Mouse (Mus musculus) hindbrain, embryonic 12.5 days (tissue): ENCODE results near the gene Tmem191c. TPM values are rescaled to one million over a fixed set of nuclear protein-coding genes. Genes with fewer than 3 reads are reported as not detected.

Experiments
- ATAC-seq: fragments of 200-750 bp; cut with Nextera tagmentation; 2 replicates; pipeline ENCODE4 v1.8.0; 2017; ENCODE audit warnings: moderate TSS enrichment; ENCODE audit not compliant: low FRiP score
- H3K27ac ChIP-seq: fragments of 300-500 bp; sonication (generic); 2 replicates; pipeline ENCODE4 v1.5.1; 2016; ENCODE audit warnings: mild to moderate bottlenecking
- H3K27me3 ChIP-seq: fragments of 300-500 bp; sonication (generic); 2 replicates; pipeline ENCODE4 v1.6.1; 2016; ENCODE audit warnings: mild to moderate bottlenecking
- H3K36me3 ChIP-seq: fragments of 300-500 bp; sonication (generic); 2 replicates; pipeline ENCODE4 v1.6.1; 2016; ENCODE audit warnings: mild to moderate bottlenecking
- H3K4me1 ChIP-seq: fragments of 300-500 bp; sonication (generic); 2 replicates; pipeline ENCODE4 v1.6.1; 2016
- H3K4me2 ChIP-seq: fragments of 300-500 bp; sonication (generic); replicated peaks from 2 replicates; pipeline ENCODE4 v1.6.1; 2016; ENCODE audit warnings: mild to moderate bottlenecking
- H3K4me3 ChIP-seq: fragments of 300-500 bp; sonication (generic); 2 replicates; pipeline ENCODE4 v1.5.1; 2016; ENCODE audit warnings: mild to moderate bottlenecking
- H3K9ac ChIP-seq: fragments of 300-500 bp; sonication (generic); 2 replicates; pipeline ENCODE4 v1.6.1; 2016; ENCODE audit warnings: mild to moderate bottlenecking, moderate library complexity
- H3K9me3 ChIP-seq: fragments of 300-500 bp; sonication (generic); replicated peaks from 2 replicates; pipeline ENCODE4 v1.6.1; 2016; ENCODE audit warnings: mild to moderate bottlenecking
- WGBS: fragments of 180-500 bp; shearing (Covaris S2); methylation state at CpG from one replicate; pipeline ENCODE4 v1.1.7; 2016; 5-methylcytosine and 5-hydroxymethylcytosine counted together
- polyA plus RNA-seq: library from polyadenylated mRNA; unstranded; fragments of >200 nt; fragmentation: Nextera tagmentation; extraction: Ambion mirVana; gene quantifications from 2 replicates; pipeline ENCODE4 v1.2.1, GENCODE M21; 2016

The Tmem191c gene
- polyA plus RNA-seq, 1 experiment from 2014 or later = 19.6 TPM

DNA sequence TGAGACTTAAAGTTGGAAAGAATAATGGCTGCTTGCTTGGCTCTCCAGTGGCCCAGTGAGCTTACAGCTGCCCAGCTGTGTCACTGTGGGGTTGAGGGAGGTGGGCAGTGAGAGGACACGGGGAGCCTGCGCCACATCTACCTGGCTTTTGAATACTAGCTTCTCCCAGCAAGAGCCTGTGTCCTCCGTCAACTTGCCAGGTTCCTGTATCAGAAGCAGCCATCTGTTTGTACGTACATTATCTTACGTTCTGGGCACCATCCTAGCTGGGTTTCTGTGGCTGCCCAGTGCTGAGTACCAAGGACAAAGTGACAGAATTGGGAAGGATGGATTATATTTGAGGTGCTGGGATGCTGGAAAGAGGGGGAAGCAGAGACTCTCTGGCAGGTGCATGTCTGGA lies 6.0 kb upstream of the Tmem191c start:
- Histone ChIP-seq H3K4me3 (no peak overlapping the region), H3K27me3 (no peaks in the 10 kb centered on the region), H3K9ac (no peak overlapping the region), H3K36me3 (no peaks in the 10 kb centered on the region), H3K4me1 (no peaks in the 10 kb centered on the region), H3K4me2 (no peak overlapping the region), H3K27ac (no peak overlapping the region), H3K9me3 (0 out of 2 replicates have a peak, but pooled peaks cover 11% of the 10 kb centered on the region)
- WGBS = 93% methylated on average over 5 of the region's 5 CpGs
- no peak for ATAC-seq

DNA sequence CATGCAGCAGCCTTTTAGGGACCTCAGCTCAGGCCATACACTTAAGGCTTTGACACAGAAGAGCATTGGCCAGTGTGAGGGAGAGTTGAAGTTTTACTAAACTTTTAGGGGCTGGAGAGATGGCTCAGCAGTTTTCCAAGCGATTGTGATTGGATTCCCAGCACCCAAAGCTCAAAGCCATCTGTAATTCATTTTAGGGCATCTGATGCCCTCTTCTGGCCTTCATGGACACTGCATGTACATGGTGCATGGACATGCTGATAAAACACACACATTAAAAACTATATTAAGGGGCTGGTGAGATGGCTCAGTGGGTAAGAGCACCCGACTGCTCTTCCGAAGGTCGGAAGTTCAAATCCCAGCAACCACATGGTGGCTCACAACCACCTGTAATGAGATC lies 4.8 kb upstream of the Tmem191c start:
- Histone ChIP-seq H3K9me3 (0 out of 2 replicates have a peak, but pooled peaks cover 11% of the 10 kb centered on the region), H3K27ac (no peak overlapping the region), H3K4me3 (no peak overlapping the region), H3K4me1 (peaks cover under 1% of the 10 kb centered on the region; the same call in 1 of the 2 replicates), H3K9ac (no peak overlapping the region), H3K4me2 (no peak overlapping the region), H3K27me3 (no peaks in the 10 kb centered on the region), H3K36me3 (no peaks in the 10 kb centered on the region)
- WGBS = 73% methylated on average over 4 of the region's 4 CpGs
- no peak for ATAC-seq

DNA sequence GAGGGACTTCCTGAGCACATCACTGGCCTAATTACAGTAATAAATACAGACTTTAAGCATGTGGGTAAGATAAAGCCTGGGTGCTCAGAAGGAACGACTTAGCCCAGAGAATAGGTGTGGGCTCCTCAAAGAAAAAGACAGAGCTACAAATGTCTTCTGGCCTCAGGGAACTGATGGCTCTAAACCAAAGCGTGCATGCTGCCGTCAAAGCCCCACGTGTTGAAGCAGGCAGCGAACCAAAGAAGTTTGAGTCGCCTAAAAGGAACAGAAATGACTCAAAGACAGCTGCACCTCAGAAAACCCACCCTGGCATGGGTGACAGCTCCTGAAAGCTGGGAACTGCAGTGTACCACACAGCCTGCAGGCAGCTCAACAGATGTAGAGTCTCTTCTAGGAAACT lies 4.0 kb upstream of the Tmem191c start:
- WGBS = 86% methylated on average over 6 of the region's 6 CpGs
- Histone ChIP-seq H3K9ac (no peak overlapping the region), H3K36me3 (no peaks in the 10 kb centered on the region), H3K4me1 (peaks cover 8% of the 10 kb centered on the region), H3K4me3 (no peak overlapping the region), H3K27ac (no peak overlapping the region), H3K27me3 (peaks cover 4% of the 10 kb centered on the region), H3K9me3 (0 out of 2 replicates have a peak, but pooled peaks cover 11% of the 10 kb centered on the region), H3K4me2 (no peak overlapping the region)
- ATAC-seq = no peak

DNA sequence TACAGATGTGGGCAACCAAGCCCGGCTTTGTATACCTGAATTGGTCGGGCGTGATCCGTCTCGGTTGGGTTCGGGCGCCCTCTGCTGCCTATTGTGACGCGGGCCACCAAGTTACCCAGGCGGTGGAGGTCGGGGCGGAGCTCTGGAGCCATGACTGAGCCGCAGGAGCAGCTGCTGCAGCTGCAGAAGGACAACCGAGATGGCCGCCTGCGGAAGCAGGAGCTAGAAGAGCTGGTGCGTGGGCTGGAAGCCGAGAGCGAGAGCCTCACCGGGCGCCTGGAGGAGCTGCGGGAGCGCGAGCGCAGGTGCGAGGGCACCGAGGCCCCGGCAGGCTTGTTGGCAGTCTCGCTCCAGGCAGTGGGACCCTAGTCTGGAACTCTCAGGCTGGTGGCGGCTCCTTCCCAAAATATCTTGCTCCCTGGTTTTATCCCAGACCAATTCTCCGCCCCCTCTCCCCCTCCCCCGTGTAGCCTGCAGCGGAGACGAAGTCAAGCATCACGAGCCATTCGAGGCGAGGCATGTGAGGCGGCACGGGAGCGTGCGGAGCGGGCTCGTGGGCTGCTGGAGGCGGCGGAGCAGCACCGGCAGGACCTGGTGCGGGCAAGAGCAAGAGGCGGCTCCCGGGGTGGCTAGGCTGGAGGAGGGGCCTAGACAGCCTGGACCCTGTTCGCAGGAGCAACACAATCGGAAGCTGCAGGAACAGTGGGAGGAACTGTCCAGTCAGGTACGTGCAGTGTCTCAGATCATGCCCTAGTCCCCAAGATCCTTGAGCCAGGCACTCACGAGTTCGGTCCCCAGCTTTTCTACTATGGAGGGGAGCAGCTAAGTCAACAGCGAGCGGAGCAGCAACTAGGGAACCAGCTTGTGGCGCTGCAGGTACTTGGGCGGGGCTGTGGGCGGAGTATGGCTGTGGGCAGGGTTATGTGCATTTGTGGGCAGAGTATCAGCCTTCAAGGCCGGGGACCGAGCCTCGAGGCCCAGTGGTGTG lies 581 bp downstream of the Tmem191c start:
- Histone ChIP-seq H3K27ac (peak overlapping the region; percentile 75), H3K36me3 (peaks cover 24% of the 10 kb centered on the region), H3K4me1 (peaks cover 22% of the 10 kb centered on the region), H3K9me3 (no peaks in the 10 kb centered on the region), H3K27me3 (peaks cover 37% of the 10 kb centered on the region), H3K4me3 (peak overlapping the region; percentile 49), H3K9ac (peak overlapping the region; percentile 59), H3K4me2 (peak overlapping the region; percentile 84)
- WGBS = under 1% methylated on average over 62 of the region's 62 CpGs
- peak; percentile 89 for ATAC-seq

DNA sequence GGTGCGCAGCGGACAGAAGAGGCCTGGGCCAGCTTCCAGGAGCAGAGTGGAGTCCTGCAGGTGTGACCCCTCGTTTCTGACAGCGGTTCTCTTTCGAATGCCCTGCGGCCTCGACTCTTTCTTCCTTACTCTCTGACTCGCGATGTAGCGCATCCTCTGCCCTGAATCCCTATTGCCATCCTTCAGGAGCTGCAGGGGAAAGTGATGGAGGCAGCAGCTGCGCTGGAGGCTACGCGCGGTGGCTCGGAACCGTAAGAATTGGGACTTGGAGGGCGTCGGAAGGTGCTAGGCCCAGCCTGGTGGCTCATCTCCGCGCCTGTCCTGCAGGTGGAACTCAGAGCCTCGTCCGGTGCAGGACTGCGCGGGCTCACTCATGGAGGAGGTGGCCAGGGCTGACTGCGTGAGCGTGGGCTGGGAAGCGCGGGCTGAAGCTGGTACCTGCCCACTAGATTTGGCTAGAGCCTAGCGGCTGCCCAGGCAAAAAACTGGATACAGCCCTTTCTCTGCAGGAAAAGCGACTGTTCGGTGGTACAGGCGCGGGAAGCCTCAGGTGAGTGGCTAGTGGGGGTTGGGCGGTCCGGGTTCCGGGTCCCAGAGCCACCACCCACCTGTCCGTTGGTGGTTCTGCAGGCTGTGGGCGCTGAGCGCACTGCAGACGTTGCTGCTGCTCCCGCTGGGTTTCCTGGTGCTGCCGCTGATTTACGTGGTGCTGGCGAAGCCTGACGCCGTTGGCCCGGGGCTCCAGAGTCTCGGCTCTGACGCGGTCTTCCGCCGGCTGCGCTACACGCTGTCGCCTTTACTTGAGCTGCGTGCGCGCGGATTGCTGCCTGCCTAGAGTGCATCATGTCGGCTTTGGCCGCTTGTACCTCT lies 1.7 kb downstream of the Tmem191c start:
- no peak overlapping the region for H3K27ac ChIP-seq
- peaks cover 37% of the 10 kb centered on the region for H3K27me3 ChIP-seq
- peak overlapping the region; percentile 49 for H3K4me3 ChIP-seq
- ATAC-seq = peak; percentile 20; the same call in 1 of the 2 replicates
- H3K9me3 ChIP-seq = no peaks in the 10 kb centered on the region
- WGBS = 3% methylated on average over 61 of the region's 61 CpGs
- H3K36me3 ChIP-seq = peaks cover 36% of the 10 kb centered on the region
- H3K9ac ChIP-seq = peak overlapping the region; percentile 29
- H3K4me2 ChIP-seq = peak overlapping the region; percentile 84
- H3K4me1 ChIP-seq = peaks cover 22% of the 10 kb centered on the region

- 93% methylated on average over 11 of the region's 11 CpGs for WGBS
- no peak overlapping the region for H3K9ac ChIP-seq
- peaks cover 62% of the 10 kb centered on the region for H3K36me3 ChIP-seq
- no peaks in the 10 kb centered on the region for H3K9me3 ChIP-seq
- H3K27me3 ChIP-seq = peaks cover 37% of the 10 kb centered on the region
- no peak overlapping the region for H3K4me3 ChIP-seq
- H3K4me2 ChIP-seq = no peak overlapping the region
- ATAC-seq = no peak
- H3K27ac ChIP-seq = no peak overlapping the region
- H3K4me1 ChIP-seq = peaks cover 22% of the 10 kb centered on the region
Observed at GRCm38 (mm10) chr16:17280471-17280870, 4.6 kb downstream of the Tmem191c start.

DNA sequence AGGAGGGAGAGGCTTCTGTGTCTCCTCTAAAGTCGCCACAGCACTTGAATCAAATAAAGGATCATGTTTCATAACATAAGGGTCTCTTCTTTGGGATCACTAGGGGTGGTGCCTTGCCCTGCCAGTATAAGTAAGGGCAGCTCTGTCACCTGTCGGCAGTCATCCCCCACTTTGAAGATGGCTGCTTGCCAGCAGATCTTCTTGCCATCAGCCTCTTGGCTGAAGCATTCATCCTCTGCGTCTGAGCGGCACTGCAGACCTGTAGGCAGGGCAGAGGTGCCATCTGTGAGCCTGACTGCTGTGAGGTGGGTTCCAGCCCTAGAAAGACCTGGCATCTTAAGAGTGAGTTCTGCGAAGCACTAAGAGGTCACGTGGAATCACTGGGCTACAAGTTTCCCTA lies 7.3 kb downstream of the Tmem191c start:
- WGBS = 83% methylated on average over 6 of the region's 6 CpGs
- peaks cover 86% of the 10 kb centered on the region for H3K36me3 ChIP-seq
- H3K9me3 ChIP-seq = no peaks in the 10 kb centered on the region
- peaks cover 20% of the 10 kb centered on the region for H3K27me3 ChIP-seq
- H3K4me2 ChIP-seq = no peak overlapping the region
- no peak for ATAC-seq
- H3K27ac ChIP-seq = no peak overlapping the region
- H3K4me3 ChIP-seq = no peak overlapping the region
- peaks cover 1% of the 10 kb centered on the region; the same call in 1 of the 2 replicates for H3K4me1 ChIP-seq
- no peak overlapping the region for H3K9ac ChIP-seq

DNA sequence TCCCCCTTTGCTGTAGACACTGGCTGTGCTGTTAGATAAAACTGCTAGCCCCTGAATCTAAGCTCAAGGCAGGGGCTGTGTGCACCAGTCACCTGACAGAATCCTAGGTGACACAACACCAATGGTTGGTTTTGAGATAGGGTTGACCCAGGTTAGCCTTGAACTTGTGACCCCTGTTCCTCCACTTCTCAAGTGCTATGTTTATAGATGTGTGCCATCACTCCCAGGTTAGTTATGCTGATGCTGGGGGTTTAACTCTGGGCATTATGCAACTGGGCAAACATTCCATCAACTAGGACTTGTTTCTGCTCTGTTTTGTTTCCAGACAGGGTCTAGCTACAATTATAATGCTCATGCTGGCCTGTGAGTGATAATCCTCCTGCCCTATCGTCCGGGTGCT lies 11.2 kb downstream of the Tmem191c start:
- Histone ChIP-seq H3K4me2 (no peak overlapping the region), H3K27me3 (no peaks in the 10 kb centered on the region), H3K9ac (no peak overlapping the region), H3K4me3 (no peak overlapping the region), H3K27ac (no peak overlapping the region), H3K9me3 (no peaks in the 10 kb centered on the region), H3K4me1 (no peaks in the 10 kb centered on the region), H3K36me3 (peaks cover 84% of the 10 kb centered on the region)
- 91% methylated on average over 2 of the region's 2 CpGs for WGBS
- no peak for ATAC-seq

- H3K36me3 ChIP-seq = peaks cover 71% of the 10 kb centered on the region
- H3K9ac ChIP-seq = no peak overlapping the region
- no peak overlapping the region for H3K4me3 ChIP-seq
- no peak for ATAC-seq
- no peaks in the 10 kb centered on the region for H3K27me3 ChIP-seq
- no peaks in the 10 kb centered on the region for H3K4me1 ChIP-seq
- no peak overlapping the region for H3K27ac ChIP-seq
- H3K9me3 ChIP-seq = no peaks in the 10 kb centered on the region
- WGBS = 90% methylated on average over 2 of the region's 2 CpGs
- no peak overlapping the region for H3K4me2 ChIP-seq
Observed at GRCm38 (mm10) chr16:17291016-17291415, 15.1 kb downstream of the Tmem191c start.

GRCm38 (mm10) chr16:17292751-17293150 lies 16.9 kb downstream of the Tmem191c start:
- H3K9me3 ChIP-seq = no peaks in the 10 kb centered on the region
- WGBS = 10% methylated on average over 2 of the region's 2 CpGs
- no peaks in the 10 kb centered on the region for H3K27me3 ChIP-seq
- no peak overlapping the region for H3K9ac ChIP-seq
- H3K36me3 ChIP-seq = peaks cover 72% of the 10 kb centered on the region
- no peak for ATAC-seq
- no peaks in the 10 kb centered on the region for H3K4me1 ChIP-seq
- H3K4me2 ChIP-seq = no peak overlapping the region
- no peak overlapping the region for H3K27ac ChIP-seq
- no peak overlapping the region for H3K4me3 ChIP-seq

GRCm38 (mm10) chr16:17300818-17301217 lies 24.9 kb downstream of the Tmem191c start:
- H3K4me3 ChIP-seq = no peak overlapping the region
- H3K4me1 ChIP-seq = no peaks in the 10 kb centered on the region
- no peaks in the 10 kb centered on the region for H3K27me3 ChIP-seq
- peaks cover 93% of the 10 kb centered on the region for H3K36me3 ChIP-seq
- no peak overlapping the region for H3K4me2 ChIP-seq
- H3K27ac ChIP-seq = no peak overlapping the region
- WGBS = 96% methylated on average over 3 of the region's 3 CpGs
- no peak for ATAC-seq
- no peaks in the 10 kb centered on the region for H3K9me3 ChIP-seq
- H3K9ac ChIP-seq = no peak overlapping the region
